Mouse (Mus musculus) hindbrain, embryonic 15.5 days (tissue): ENCODE data around the gene Pxk. TPM values are rescaled to one million over a fixed set of nuclear protein-coding genes. Genes with fewer than 3 reads are reported as not detected.
A peak's percentile ranks its signal among the peaks of the same experiment; 100 is the strongest.

Experiments
- ATAC-seq: fragments of 200-750 bp; cut with Nextera tagmentation; 2 replicates; pipeline ENCODE4 v1.8.0; 2017; ENCODE audit warnings: low read depth, moderate number of reproducible peaks, moderate TSS enrichment; ENCODE audit not compliant: low FRiP score
- H3K27ac ChIP-seq: fragments of 300-500 bp; sonication (generic); replicated peaks from 2 replicates; pipeline ENCODE4 v1.5.1; 2015; ENCODE audit warnings: mild to moderate bottlenecking, inconsistent platforms
- H3K27me3 ChIP-seq: fragments of 300-500 bp; sonication (generic); 2 replicates; pipeline ENCODE4 v1.6.1; 2015; ENCODE audit warnings: control low read depth, inconsistent platforms
- H3K36me3 ChIP-seq: fragments of 300-500 bp; sonication (generic); 2 replicates; pipeline ENCODE4 v1.6.1; 2015; ENCODE audit warnings: control low read depth, inconsistent platforms
- H3K4me1 ChIP-seq: fragments of 300-500 bp; sonication (generic); replicated peaks from 2 replicates; pipeline ENCODE4 v1.6.1; 2015; ENCODE audit warnings: control low read depth, inconsistent platforms
- H3K4me2 ChIP-seq: fragments of 300-500 bp; sonication (generic); 2 replicates; pipeline ENCODE4 v1.6.1; 2015; ENCODE audit warnings: moderate library complexity, mild to moderate bottlenecking, inconsistent platforms
- H3K4me3 ChIP-seq: fragments of 300-500 bp; sonication (generic); 2 replicates; pipeline ENCODE4 v1.5.1; 2015; ENCODE audit warnings: mild to moderate bottlenecking, inconsistent platforms
- H3K9ac ChIP-seq: fragments of 300-500 bp; sonication (generic); 2 replicates; pipeline ENCODE4 v1.6.1; 2015; ENCODE audit warnings: inconsistent platforms
- H3K9me3 ChIP-seq: fragments of 300-500 bp; sonication (generic); 2 replicates; pipeline ENCODE4 v1.6.1; 2016; ENCODE audit warnings: control low read depth, inconsistent platforms
- WGBS: fragments of 180-500 bp; shearing (Covaris S2); methylation state at CpG from one replicate; pipeline ENCODE4 v1.1.7; 2015; 5-methylcytosine and 5-hydroxymethylcytosine counted together
- polyA plus RNA-seq: library from polyadenylated mRNA; unstranded; fragments of >200 nt; fragmentation: Nextera tagmentation; extraction: Ambion mirVana; gene quantifications from 2 replicates; pipeline ENCODE4 v1.2.1, GENCODE M21; 2015

Pxk gene
- polyA plus RNA-seq, 1 experiment from 2014 or later: 69.9 TPM

DNA sequence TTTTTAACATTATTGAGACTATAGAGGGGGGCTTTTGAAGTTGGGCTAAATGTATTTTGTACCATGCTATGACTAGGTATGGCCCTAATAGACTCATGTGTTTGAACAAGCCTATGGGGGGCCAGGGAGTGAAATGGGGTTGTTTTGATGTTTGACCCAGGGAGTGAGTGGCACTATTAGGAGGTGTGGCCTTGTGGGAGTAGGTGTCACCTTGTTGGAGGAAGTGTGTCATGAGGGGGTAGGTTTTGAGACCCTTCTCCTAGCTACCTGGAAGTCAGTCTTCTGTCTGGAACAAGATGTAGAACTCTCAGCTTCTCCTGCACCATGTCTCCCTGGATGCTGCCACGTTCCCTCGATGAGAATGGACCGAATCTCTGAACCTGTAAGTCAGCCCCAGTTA, 92.5 kb downstream of the Pxk start:
- Histone ChIP-seq H3K27me3 (no peaks in the 10 kb centered on the region), H3K4me3 (no peak overlapping the region), H3K4me1 (no peaks in the 10 kb centered on the region), H3K27ac (no peak overlapping the region), H3K4me2 (no peak overlapping the region), H3K9ac (no peak overlapping the region), H3K9me3 (no peaks in the 10 kb centered on the region), H3K36me3 (no peaks in the 10 kb centered on the region)
- 93% methylated on average over 3 of the region's 3 CpGs for WGBS
- ATAC-seq: no peak

DNA sequence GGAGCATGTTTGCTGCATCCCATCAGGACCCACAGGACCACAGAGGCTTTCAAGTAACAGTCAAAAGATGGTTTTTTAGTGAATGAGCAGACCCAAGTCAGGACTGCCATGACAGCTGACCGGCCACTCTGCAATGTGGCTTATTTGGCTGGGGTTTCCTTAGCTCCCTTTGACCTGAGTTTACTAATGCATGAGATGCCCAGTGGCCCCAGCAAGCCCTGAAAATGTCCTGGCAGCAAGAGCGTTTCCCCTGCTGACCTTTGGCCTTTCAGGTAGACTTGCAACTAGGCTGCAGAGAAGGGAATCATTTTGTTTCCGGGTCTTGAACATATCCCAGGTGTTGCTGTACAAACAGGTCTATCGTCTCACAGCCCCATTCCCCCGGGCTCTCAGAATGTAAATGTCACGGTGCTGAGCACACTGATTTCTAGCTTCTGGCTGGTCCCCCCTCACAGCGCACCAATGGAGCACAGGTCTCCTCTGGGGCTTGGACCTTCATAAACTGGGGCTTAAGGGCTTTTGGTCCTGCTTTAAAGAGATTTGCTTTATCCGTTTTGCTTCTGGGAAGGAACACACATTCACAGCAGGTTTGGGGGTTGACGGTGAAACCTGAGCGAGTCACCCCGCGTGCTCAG, 93.4 kb downstream of the Pxk start:
- ATAC-seq: no peak
- WGBS: 77% methylated on average over 12 of the region's 12 CpGs
- Histone ChIP-seq H3K36me3 (no peaks in the 10 kb centered on the region), H3K27ac (no peak overlapping the region), H3K4me3 (no peak overlapping the region), H3K9ac (no peak overlapping the region), H3K27me3 (no peaks in the 10 kb centered on the region), H3K4me1 (no peaks in the 10 kb centered on the region), H3K9me3 (no peaks in the 10 kb centered on the region), H3K4me2 (no peak overlapping the region)

DNA sequence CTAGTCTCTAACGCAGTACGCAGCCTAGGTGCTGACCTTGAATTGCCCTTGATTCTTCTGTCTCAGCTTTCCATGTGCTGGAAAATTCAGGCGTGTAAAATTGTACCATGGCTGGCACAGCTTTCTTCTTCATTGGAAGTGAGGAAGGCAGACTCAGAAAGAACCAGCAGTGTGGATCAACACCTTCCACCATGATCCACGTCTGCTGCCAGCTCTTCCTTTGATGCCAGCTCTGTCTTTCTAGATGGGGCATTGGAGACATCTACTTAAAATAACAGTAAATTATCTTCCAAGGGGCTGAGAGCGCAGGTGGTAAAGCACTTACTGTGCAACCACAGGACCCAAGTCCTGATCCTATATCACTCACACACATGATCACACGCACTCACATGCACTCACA, 94.7 kb downstream of the Pxk start:
- WGBS: 93% methylated on average over 6 of the region's 6 CpGs
- H3K4me1 ChIP-seq: no peaks in the 10 kb centered on the region
- no peak overlapping the region for H3K9ac ChIP-seq
- no peak overlapping the region for H3K4me2 ChIP-seq
- no peak for ATAC-seq
- H3K36me3 ChIP-seq: no peaks in the 10 kb centered on the region
- H3K9me3 ChIP-seq: no peaks in the 10 kb centered on the region
- H3K27ac ChIP-seq: no peak overlapping the region
- H3K27me3 ChIP-seq: no peaks in the 10 kb centered on the region
- no peak overlapping the region for H3K4me3 ChIP-seq

DNA sequence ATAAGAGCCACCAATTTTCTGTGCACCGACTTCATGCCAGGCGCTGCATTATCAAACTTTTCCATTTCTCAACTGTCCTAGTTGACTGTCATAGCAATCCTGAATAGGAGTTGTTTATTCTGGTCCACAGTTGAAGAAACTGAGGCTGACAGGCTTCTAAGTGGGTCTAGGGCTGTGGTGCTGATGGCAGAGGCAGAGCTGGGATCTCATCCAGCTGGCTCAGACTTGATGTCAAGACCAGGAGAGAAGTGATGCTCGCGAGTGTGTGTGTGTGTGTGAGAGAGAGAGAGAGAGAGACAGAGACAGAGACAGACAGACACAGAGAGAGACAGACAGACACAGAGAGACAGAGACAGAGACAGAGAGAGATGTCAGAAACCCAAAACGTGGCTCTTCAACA, 102.8 kb downstream of the Pxk start:
- no peaks in the 10 kb centered on the region for H3K36me3 ChIP-seq
- H3K9ac ChIP-seq: no peak overlapping the region

DNA sequence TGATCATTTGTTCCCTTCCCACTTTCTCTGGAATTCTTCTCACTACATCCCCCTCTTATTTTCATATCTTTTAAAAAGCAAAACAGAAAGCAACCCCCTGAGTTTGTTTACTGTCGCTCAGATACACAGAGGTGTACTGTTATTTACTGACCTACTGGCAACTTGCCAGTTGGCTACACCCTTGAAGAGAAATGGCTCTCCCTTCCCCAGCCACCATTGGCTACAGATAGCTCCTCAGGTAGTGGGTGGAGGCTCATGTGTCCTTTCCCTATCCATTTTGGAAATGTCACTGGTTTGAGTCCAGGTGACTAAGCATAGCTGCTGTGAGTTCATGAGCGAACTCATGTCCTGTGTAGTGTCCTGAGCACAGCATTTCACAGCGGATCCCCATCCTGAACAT, 103.7 kb downstream of the Pxk start:
- ATAC-seq: no peak
- Histone ChIP-seq H3K27me3 (no peaks in the 10 kb centered on the region), H3K9me3 (no peaks in the 10 kb centered on the region), H3K27ac (no peak overlapping the region), H3K4me1 (no peaks in the 10 kb centered on the region), H3K36me3 (no peaks in the 10 kb centered on the region), H3K4me2 (no peak overlapping the region), H3K4me3 (no peak overlapping the region), H3K9ac (no peak overlapping the region)
- WGBS: 81% methylated on average over 3 of the region's 3 CpGs

More for the DNA sequence above, 102.8 kb downstream of the Pxk start:
- H3K27ac ChIP-seq: no peak overlapping the region
- ATAC-seq: no peak
- no peaks in the 10 kb centered on the region for H3K4me1 ChIP-seq
- WGBS: 77% methylated on average over 5 of the region's 5 CpGs
- H3K4me2 ChIP-seq: no peak overlapping the region
- H3K4me3 ChIP-seq: no peak overlapping the region
- H3K9me3 ChIP-seq: no peaks in the 10 kb centered on the region
- H3K27me3 ChIP-seq: no peaks in the 10 kb centered on the region

DNA sequence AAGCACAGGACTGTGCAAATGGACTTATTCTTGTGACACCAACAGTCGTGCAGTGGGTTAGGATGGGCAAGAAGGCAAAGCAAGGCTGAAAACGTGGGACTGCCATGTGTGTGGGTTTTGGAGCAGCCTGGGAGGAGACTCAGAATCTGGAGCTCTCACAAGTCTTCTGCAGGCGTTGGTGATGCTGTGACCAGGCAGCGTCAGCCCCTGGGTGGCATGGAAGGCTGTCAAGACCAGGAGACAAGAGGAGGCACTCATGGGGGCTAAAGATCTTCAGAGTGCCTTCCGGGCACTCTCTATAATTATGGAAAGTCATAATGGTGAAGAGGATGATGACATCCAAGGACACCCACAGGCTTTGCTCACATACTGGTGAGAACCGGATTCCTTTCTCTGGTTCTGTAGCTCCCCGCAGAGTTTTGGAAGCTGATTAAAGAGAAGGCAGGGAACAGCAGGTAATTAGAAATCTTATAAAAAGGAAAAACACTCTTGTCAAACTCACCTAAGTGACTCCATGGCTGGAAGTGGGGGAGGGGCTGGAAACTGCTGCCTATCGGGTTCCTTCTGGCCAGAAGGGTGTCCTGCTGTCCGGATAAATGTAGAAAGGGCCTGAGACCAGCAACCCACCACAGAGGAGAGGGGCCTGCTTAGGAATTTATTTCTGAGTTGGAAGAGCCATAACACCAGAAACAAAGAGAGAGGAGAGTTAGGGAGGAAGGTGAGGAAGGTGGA, 108.3 kb downstream of the Pxk start:
- WGBS: 54% methylated on average over 9 of the region's 9 CpGs
- no peak for ATAC-seq
- no peaks in the 10 kb centered on the region for H3K4me1 ChIP-seq
- H3K9me3 ChIP-seq: no peaks in the 10 kb centered on the region
- no peak overlapping the region for H3K27ac ChIP-seq
- H3K36me3 ChIP-seq: no peaks in the 10 kb centered on the region
- no peak overlapping the region for H3K4me3 ChIP-seq
- no peak overlapping the region for H3K9ac ChIP-seq
- H3K27me3 ChIP-seq: no peaks in the 10 kb centered on the region
- H3K4me2 ChIP-seq: no peak overlapping the region

DNA sequence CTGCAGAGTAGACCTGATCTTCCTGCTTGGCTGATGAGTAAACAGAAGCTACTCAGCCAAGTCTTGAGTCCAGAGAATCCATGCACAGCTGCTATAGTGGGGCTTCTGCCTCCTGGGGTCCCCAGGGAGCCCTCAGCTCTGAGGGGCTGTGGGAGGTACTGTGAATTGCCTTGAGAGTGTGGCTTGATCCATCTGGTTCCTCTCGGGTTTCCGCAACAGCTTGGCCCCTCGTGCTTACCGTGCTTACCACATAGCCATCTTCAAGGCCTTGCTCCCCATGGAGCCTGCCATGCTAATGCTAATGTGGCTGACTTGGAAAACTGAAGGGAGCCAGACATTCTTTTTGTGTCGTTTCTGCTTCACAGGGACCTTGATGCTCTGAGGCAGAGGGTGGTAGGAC, 109.1 kb downstream of the Pxk start:
- no peak; the same call in 1 of the 2 replicates for ATAC-seq
- Histone ChIP-seq H3K4me1 (no peaks in the 10 kb centered on the region), H3K9ac (no peak overlapping the region), H3K27ac (no peak overlapping the region), H3K36me3 (no peaks in the 10 kb centered on the region), H3K9me3 (no peaks in the 10 kb centered on the region), H3K4me3 (no peak overlapping the region), H3K4me2 (no peak overlapping the region), H3K27me3 (no peaks in the 10 kb centered on the region)
- 8% methylated on average over 5 of the region's 5 CpGs for WGBS

DNA sequence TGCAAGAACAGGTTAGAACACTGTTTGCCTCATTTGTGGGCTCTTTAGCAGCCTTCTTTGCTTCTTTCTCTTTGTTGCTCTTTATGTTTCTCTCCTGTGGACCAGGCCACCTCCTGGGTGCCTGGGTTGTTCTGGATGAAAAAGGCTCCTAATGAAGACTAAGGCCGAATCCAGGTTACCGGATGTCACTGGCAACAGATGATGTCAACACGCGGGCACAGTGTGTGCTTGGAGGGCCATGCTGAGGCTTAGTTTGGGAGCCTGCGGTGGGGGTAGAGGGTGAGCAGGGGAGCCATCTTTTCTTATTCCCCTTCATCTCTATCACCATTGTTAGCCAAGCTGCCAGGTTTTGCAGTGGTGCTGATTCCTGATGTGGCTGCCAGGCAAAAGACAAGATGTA, 109.5 kb downstream of the Pxk start:
- Histone ChIP-seq H3K27me3 (no peaks in the 10 kb centered on the region), H3K9ac (no peak overlapping the region), H3K4me1 (no peaks in the 10 kb centered on the region), H3K9me3 (no peaks in the 10 kb centered on the region), H3K36me3 (no peaks in the 10 kb centered on the region), H3K4me2 (no peak overlapping the region), H3K4me3 (no peak overlapping the region), H3K27ac (no peak overlapping the region)
- WGBS: 45% methylated on average over 5 of the region's 5 CpGs
- no peak; the same call in 1 of the 2 replicates for ATAC-seq

DNA sequence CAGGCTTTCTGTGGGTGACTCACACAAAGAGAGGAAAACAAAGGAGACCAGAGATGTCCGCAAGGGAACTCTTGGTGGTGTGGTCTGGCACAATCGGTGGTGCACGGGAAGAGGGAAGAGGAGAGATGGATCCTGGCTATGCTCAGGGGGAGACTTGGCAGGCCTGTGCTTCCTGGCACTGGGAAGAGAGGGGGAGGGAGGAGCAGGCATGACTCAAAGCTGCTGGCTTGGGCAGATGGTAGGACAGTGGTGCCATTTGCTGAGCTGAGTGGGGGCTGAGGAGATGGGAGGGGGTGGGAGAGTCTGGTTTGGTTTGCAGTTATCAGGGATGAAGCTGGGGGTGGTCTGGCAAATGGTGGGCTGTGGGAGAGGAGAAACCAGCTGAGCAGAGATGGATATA, 110.9 kb downstream of the Pxk start:
- Histone ChIP-seq H3K9ac (no peak overlapping the region), H3K36me3 (no peaks in the 10 kb centered on the region), H3K4me1 (peaks cover 3% of the 10 kb centered on the region; the same call in 1 of the 2 replicates), H3K9me3 (no peaks in the 10 kb centered on the region), H3K4me2 (no peak overlapping the region), H3K27me3 (no peaks in the 10 kb centered on the region), H3K4me3 (no peak overlapping the region), H3K27ac (no peak overlapping the region; the same call in 1 of the 2 replicates)
- ATAC-seq: no peak; the same call in 1 of the 2 replicates
- 50% methylated on average over 3 of the region's 3 CpGs for WGBS

DNA sequence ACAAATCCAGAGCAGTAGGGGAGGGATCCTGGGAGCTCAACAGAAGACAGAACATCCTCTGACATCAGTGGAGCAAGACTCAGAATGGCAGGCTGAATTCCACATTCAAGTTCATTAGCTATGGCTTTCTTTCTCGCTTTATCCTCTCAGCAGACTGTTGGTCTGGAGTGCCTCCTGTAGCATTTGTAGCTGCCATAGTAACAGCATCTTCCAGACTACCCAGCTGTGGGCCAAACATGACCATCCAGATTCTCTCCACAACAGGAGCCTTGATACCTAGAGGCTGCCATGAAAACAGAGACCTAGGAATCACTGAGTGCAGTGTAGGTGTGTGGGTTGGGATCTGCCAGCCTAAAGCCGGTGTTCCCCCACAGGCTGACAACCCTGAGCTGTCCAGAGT, 111.9 kb downstream of the Pxk start:
- 83% methylated on average over 2 of the region's 2 CpGs for WGBS
- H3K4me1 ChIP-seq: peaks cover 6% of the 10 kb centered on the region; the same call in 1 of the 2 replicates
- H3K27me3 ChIP-seq: no peaks in the 10 kb centered on the region
- H3K9ac ChIP-seq: no peak overlapping the region
- H3K27ac ChIP-seq: no peak overlapping the region
- H3K4me3 ChIP-seq: no peak overlapping the region
- H3K9me3 ChIP-seq: no peaks in the 10 kb centered on the region
- ATAC-seq: no peak
- H3K4me2 ChIP-seq: no peak overlapping the region
- no peaks in the 10 kb centered on the region for H3K36me3 ChIP-seq

DNA sequence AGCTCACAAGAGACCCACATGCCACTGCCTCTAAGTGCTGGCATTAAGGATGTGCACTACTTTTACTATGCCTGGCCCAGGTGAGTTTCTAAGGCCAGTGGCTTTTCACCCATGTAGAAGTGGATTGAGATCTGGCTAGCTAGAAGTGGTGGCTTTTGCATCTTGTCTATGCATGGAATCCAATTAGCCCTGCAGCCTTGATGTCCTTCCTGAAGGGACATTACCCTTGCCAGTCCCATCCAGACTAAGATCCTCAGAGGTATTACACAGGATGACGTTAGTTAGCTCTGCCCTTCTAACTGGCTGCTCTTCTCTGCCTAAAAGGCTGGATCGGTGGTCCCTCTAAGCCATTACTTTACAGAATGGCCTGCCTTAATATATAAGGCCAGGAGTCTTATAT, 115.0 kb downstream of the Pxk start:
- Histone ChIP-seq H3K4me2 (no peak overlapping the region), H3K9ac (no peak overlapping the region), H3K27me3 (0 out of 2 replicates have a peak, but pooled peaks cover 7% of the 10 kb centered on the region), H3K4me1 (peaks cover 22% of the 10 kb centered on the region), H3K9me3 (no peaks in the 10 kb centered on the region), H3K4me3 (no peak overlapping the region), H3K27ac (no peak overlapping the region), H3K36me3 (no peaks in the 10 kb centered on the region)
- WGBS: 79% methylated on average over 2 of the region's 2 CpGs
- no peak for ATAC-seq

DNA sequence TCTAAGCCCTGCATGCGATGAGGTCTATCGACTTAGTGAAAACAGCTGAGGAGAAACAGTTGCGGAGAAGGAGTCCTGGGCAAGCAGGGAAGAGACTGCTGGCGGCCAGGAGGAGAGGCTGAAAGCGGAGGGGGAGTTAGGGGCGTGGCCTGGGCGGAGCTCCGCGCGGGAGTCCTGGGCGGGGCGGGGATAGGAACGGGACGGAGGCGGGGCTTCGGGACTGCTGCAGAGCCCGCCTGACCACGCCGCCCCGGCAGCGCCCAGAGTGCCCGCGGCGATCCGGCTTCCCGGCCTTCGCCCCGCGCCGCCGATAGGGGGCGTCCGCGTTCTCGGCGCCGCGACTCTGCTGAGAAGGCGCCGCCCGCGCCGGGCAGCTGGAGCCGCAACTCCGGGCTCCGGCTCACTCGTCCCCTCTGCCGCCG, 115.8 kb downstream of the Pxk start, which contains the start of gene Kctd6:
Kctd6 (plus strand) TSS at position 338 of the 422 bp plus-strand sequence.
- H3K4me3 ChIP-seq: peak within 1 kb of the TSS; percentile 49
- H3K4me2 ChIP-seq: peak within 1 kb of the TSS; percentile 59
- H3K4me1 ChIP-seq: peaks cover 31% of the 10 kb centered on the region
- under 1% methylated on average over 18 of the region's 49 CpGs for WGBS
- peak; percentile 96 for ATAC-seq
- H3K9me3 ChIP-seq: no peaks in the 10 kb centered on the region
- peak within 1 kb of the TSS; percentile 92 for H3K27ac ChIP-seq
- H3K9ac ChIP-seq: peak within 1 kb of the TSS; percentile 68
- H3K27me3 ChIP-seq: 0 out of 2 replicates have a peak, but pooled peaks cover 7% of the 10 kb centered on the region
- H3K36me3 ChIP-seq: no peaks in the 10 kb centered on the region
